In the genomic region with DNA sequence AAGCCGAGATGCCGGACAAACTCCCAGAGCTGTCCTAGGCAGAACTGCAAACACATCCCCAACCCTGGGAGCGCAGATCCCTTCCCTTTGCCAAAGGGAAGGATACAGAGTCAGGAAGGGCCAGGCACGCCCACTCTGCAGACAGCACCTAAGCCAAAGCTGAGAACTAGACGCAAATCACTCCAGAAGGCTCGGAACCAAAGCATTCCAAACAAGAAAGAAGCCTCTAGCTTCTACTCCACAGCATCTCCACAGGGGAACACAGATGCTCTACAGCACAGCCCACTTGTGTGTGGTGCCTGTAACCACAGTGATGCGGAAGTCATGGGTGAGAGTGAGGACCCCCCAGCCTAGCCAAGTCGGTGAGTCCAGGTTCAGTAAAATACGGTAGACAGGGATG, we compare ENCODE assay signal across 9 mouse cellular contexts. TPM values are rescaled to one million over a fixed set of nuclear protein-coding genes. Genes with fewer than 3 reads are reported as not detected.
DNase-seq lines count a peak whose midpoint lies in the region; ATAC-seq and TF ChIP-seq lines count a peak whose summit lies in the region.
"Had no signal": no experiment of that assay in that cellular context is flagged by ENCODE, and none has a peak within 500 bp of the region (broad histone marks: within the 10 kb centered on the region; RNA-seq: fewer than 3 reads in every experiment).

No protein-coding gene starts in this region.

- H3K9ac ChIP-seq in stomach, embryonic 16.5 days (ENCODE audit: low read length), result no peak overlapping the region
- H3K9ac ChIP-seq in stomach, postnatal 0 days (ENCODE audit: low read length), result no peak overlapping the region

- no peaks in the 10 kb centered on the region for H3K9me3 ChIP-seq in stomach, embryonic 16.5 days (replicated peaks; ENCODE audit: control insufficient read depth, low read length)
- H3K9me3 ChIP-seq in stomach, postnatal 0 days (ENCODE audit: control insufficient read depth, low read length), result no peaks in the 10 kb centered on the region

- no peak for DNase-seq in frontal cortex, postnatal 10 days (ENCODE audit: low spot score in 2 of 2)
- DNase-seq in stomach, postnatal 0 days (ENCODE audit: low spot score), result no peak
- DNase-seq in adrenal gland, adult 8-10 months, result no peak
- DNase-seq in thymus, postnatal 4 days, result no peak
- DNase-seq in lung, postnatal 4 days, result no peak

- H3K79me2 ChIP-seq in macrophage (ENCODE audit: inconsistent target), result peaks cover 56% of the 10 kb centered on the region

- ATAC-seq in frontal cortex, adult (ENCODE audit: low TSS enrichment), result peak; percentile 56; the same call in 1 of the 2 replicates
- no peak for ATAC-seq in stomach, embryonic 16.5 days (ENCODE audit: insufficient read depth, low FRiP score)
- ATAC-seq in stomach, postnatal 0 days (ENCODE audit: low FRiP score, low TSS enrichment), result no peak

- no peaks in the 10 kb centered on the region for H3K36me3 ChIP-seq in stomach, embryonic 16.5 days (ENCODE audit: control insufficient read depth, insufficient read depth, low read length)
- no peaks in the 10 kb centered on the region for H3K36me3 ChIP-seq in stomach, postnatal 0 days (ENCODE audit: control insufficient read depth, insufficient read depth, low read length)
- no peaks in the 10 kb centered on the region for H3K36me3 ChIP-seq in macrophage (ENCODE audit: inconsistent target)

- H3K4me2 ChIP-seq in stomach, embryonic 16.5 days (ENCODE audit: low read depth, low read length), result 0 out of 2 replicates have a peak overlapping the region, but pooled peaks have one; percentile 64
- H3K4me2 ChIP-seq in stomach, postnatal 0 days (replicated peaks; ENCODE audit: low read depth), result no peak overlapping the region

- H3K27ac ChIP-seq in stomach, embryonic 16.5 days (ENCODE audit: low read length), result no peak overlapping the region
- no peak overlapping the region for H3K27ac ChIP-seq in stomach, postnatal 0 days (replicated peaks)
- no peak overlapping the region for H3K27ac ChIP-seq in macrophage

- no peak for TF ChIP-seq EP300 in stomach, postnatal 0 days (optimal IDR thresholded peaks at IDR 0.05)

- peaks cover 8% of the 10 kb centered on the region for H3K27me3 ChIP-seq in stomach, embryonic 16.5 days (ENCODE audit: control insufficient read depth, insufficient read depth, low read length)
- no peaks in the 10 kb centered on the region for H3K27me3 ChIP-seq in stomach, postnatal 0 days (ENCODE audit: control insufficient read depth, insufficient read depth, low read length)

- H3K4me1 ChIP-seq in stomach, embryonic 16.5 days (ENCODE audit: control insufficient read depth, insufficient read depth, low read length), result peaks cover 5% of the 10 kb centered on the region; the same call in 1 of the 2 replicates
- H3K4me1 ChIP-seq in stomach, postnatal 0 days (replicated peaks; ENCODE audit: control insufficient read depth, insufficient read depth), result 0 out of 2 replicates have a peak, but pooled peaks cover 4% of the 10 kb centered on the region

- 39% methylated on average over 9 of the region's 9 CpGs for WGBS in stomach, embryonic 16.5 days
- 34% methylated on average over 9 of the region's 9 CpGs for WGBS in stomach, postnatal 0 days
- WGBS in macrophage (ENCODE audit: missing documents), result 56% methylated on average over 9 of the region's 9 CpGs

- H3K4me3 ChIP-seq in stomach, embryonic 16.5 days (replicated peaks; ENCODE audit: low read length), result no peak overlapping the region
- H3K4me3 ChIP-seq in stomach, postnatal 0 days (ENCODE audit: low read depth, low read length), result no peak overlapping the region
- peak overlapping the region; percentile 62 for H3K4me3 ChIP-seq in macrophage (ENCODE audit: inconsistent target)

- TF ChIP-seq CTCF in stomach, postnatal 0 days (IDR thresholded peaks at IDR 0.05; ENCODE audit: low read depth), result no peak

RNA-seq across cellular contexts. Expression of a gene that starts 20.8 kb away (rescaled TPM):
- 2.2 and 2.8 TPM in 2 replicates for polyA plus RNA-seq in stomach, embryonic 16.5 days (2015; fragmentation: Nextera tagmentation; extraction: Ambion mirVana)
- 0.90 and 1.5 TPM in 2 replicates for polyA plus RNA-seq in stomach, postnatal 0 days (2015; fragmentation: Nextera tagmentation; extraction: Ambion mirVana)
- total RNA-seq in macrophage (2018; cell fraction: chromatin; rRNA removed), result 10 to 100 TPM; 10.9 to 86.0 (median 38.8) TPM
- total RNA-seq in macrophage (2018; cell fraction: cytosol; rRNA removed), result 10 to 100 TPM in 2 of 26 experiments, 1 to 10 TPM in 24; 3.2 to 10.3 (median 6.1) TPM
- 10 to 100 TPM in 17 of 26 experiments, 1 to 10 TPM in 9; 6.2 to 65.9 (median 18.6) TPM for total RNA-seq in macrophage (2018; cell fraction: nucleus; rRNA removed)
- polyA plus RNA-seq in macrophage (2018), result 4.1 to 8.3 TPM (median 8.2 TPM) in 3 replicates
- 1 to 10 TPM; 2.1 to 5.5 (median 3.6) TPM for total RNA-seq in adrenal gland, adult 8-10 months (2022)

RNA-seq across cellular contexts. Expression of a gene that starts 31.8 kb away (rescaled TPM):
- 0.36 and 0.47 TPM in 2 replicates for polyA plus RNA-seq in stomach, embryonic 16.5 days (2015; fragmentation: Nextera tagmentation; extraction: Ambion mirVana)
- polyA plus RNA-seq in stomach, postnatal 0 days (2015; fragmentation: Nextera tagmentation; extraction: Ambion mirVana), result 0.23 and 0.29 TPM in 2 replicates
- not detected for total RNA-seq in macrophage (2018; cell fraction: chromatin; rRNA removed)
- total RNA-seq in macrophage (2018; cell fraction: cytosol; rRNA removed), result not detected
- total RNA-seq in macrophage (2018; cell fraction: nucleus; rRNA removed), result not detected
- not detected in 3 replicates for polyA plus RNA-seq in macrophage (2018)
- total RNA-seq in adrenal gland, adult 8-10 months (2022), result under 1 TPM; 0.12 to 0.30 (median 0.14) TPM
- total RNA-seq: granulocyte monocyte progenitor cell, adult 5-6 weeks had no signal
